22 mouse cellular contexts compared by ENCODE assay signal in genomic region chr14:8585031-8585430, GRCm38 (mm10).
"Had no signal": no experiment of that assay in that cellular context is flagged by ENCODE, and none has a peak within 500 bp of the region (broad histone marks: within the 10 kb centered on the region; RNA-seq: fewer than 3 reads in every experiment).

No protein-coding gene starts in this region.

- DNase-seq: heart, postnatal 10 days; heart, postnatal 14 days; heart, postnatal 36 days; heart, postnatal 4 days; kidney, adult 11 months; kidney, adult 18-20 months; kidney, adult 2 months; kidney, adult 8-10 months; kidney, adult 9 months; kidney, postnatal 10 days; kidney, postnatal 14 days; kidney, postnatal 25 days; kidney, postnatal 36 days; kidney, postnatal 4 days; layer of hippocampus, adult 9-11 months; layer of hippocampus, postnatal 36 days had no signal

- ATAC-seq: hindbrain, embryonic 16.5 days; hindbrain, postnatal 0 days; inflammation-experienced regulatory T-cells, adult 6 months; intestine, embryonic 15.5 days; intestine, embryonic 16.5 days; intestine, postnatal 0 days had no signal
